Mouse (Mus musculus): Measurements from ENCODE around the gene Fgfr2.

The Fgfr2 gene

DNA sequence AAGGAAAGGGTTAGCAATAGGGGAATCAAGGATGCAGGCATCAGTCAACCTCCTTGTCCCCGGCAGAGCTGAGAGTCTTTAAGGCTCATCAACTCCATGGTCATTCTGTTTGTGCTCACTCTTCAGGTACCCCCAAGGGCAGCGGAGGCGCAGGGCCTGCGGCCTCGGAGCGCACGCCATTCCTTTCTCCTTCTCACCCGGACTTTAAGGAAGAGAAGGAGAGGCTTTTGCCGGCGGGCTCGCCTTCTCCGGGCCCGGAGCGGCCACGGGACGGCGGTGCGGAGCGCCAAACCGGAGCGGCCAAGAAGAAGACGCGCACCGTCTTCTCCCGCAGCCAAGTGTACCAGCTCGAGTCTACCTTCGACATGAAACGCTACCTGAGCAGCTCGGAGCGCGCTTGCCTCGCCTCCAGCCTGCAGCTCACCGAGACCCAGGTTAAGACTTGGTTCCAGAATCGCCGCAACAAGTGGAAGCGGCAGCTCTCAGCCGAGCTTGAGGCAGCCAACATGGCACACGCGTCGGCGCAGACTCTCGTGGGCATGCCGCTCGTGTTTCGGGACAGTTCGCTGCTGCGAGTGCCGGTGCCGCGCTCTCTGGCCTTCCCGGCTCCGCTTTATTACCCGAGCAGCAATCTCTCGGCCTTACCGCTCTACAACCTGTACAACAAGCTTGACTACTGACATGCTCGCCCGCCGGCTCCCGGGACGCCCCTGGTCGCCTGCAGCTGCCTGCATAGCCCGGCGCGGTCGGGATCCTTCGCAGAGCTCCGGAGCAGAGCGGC, 1567.7 kb downstream of the Fgfr2 start:
- no peak for TF ChIP-seq GATA4 (IDR thresholded peaks at IDR 0.05; ENCODE audit: insufficient replicate concordance, low read length)

DNA sequence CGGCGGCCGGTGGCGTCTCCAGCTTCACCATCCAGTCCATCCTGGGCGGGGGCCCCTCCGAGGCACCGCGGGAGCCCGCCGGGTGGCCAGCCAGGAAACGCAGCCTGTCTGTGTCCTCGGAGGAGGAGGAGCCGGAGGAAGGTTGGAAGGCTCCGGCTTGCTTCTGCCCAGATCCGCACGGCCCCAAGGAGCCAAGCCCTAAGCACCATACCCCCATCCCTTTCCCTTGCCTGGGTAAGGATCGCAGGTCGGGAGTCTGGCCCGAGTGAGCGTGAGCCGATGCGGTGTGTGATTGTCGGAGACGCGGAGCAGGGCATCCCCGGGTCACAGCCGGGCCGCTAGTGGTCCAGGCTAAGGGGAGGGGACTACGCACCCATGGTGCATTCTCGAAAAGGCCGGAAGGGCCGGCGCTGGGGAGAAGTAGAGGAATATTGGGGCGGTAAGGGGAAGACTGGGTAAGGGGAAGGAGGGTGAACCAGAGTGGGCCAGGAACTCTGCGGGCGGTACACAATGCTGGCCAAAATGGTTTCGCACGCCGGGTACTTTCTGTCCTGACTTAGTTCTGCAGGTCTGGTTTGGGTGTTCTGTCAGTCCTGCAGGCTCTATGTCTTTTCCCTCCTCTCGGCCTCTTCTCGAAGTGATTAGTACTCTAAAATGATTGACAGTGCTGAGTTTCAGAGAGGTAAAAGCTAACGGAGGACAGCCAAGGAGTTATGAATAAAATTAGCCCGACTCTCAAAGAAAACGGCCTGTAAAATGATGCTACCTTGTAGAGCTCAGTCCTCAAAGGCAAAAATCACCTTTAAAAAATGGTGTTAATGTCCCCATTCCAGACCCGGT, 1568.6 kb downstream of the Fgfr2 start:
- TF ChIP-seq GATA4 (IDR thresholded peaks at IDR 0.05; ENCODE audit: insufficient replicate concordance, low read length): no peak

DNA sequence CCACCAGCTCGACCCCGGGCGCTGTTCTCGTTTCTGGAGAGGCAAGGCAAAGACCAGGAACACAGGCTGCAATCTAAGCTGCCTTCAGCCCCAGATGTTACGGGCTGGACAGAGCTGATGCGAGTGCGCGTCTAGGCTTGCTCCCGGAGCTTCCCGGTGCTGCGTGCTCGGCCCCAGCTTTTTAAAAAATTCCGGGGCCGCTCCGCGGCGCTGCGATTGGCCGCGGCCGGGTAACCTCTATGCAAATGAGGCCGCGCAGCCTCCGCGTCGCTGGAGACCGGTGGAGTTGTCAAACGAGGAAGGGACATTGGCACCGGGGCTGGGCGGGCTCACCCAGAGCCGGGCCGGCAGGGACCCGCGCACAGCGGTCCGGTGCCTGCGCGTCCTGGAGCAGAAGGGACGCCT, 1569.4 kb downstream of the Fgfr2 start:
- TF ChIP-seq GATA4 (IDR thresholded peaks at IDR 0.05; ENCODE audit: insufficient replicate concordance, low read length): no peak

DNA sequence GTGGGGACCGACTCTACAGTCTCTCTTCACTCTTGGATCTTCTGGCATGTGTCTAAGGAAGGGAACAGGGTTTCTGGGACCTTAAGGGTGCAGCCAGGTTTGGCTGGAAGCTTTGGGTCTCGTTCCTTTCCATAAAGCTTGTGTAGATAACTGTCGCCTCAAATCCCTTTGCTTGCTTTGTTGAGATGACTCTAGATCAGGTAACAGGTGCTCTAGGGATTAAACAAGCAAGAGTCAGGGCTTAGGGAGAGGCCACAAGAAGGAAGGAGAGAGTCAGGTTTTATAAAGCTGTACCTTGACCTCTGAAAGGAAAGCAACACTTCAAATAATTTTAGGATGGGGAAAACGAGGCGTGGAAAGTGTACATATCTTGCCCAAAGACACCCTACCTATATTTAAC, 1570.4 kb downstream of the Fgfr2 start:
- no peak for TF ChIP-seq GATA4 (IDR thresholded peaks at IDR 0.05; ENCODE audit: insufficient replicate concordance, low read length)

DNA sequence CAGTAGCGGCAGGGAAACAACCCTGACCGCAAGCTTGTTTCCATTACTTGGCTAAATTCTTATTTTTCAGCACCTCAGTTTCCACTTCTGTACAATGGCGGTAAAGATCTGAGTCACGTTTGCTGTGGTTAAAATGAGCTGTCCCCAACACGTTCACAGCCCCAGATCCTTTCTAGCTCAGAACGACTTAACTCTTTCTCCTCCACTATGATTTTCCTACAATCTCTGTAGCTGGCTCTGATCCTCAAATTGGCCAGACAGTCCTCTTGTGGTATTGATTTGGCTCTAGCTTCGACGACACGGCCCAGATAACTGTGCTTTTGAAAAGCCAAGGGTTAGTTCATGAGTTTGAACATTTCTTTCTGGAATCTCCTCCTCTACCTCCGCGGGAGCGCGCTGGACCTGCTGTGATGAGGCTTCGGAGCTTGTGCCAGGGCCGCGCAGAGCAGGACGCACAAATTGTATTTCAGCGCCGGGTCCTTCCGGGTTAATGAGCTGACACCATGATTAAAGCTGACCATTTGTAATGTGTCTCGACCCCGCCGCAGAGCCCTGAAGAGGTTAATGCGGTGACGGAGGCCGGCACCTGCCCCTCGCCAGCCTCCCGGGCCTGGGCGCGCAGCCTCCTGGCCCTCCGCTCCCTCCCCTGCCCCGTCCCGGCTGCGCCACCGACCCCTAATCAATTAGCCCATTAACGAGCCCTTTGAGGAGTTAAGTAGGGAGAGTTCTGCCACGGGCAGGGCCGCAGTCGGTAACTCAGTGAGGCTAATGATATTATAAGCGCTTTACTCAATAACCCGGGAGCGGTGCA, 1571.0 kb downstream of the Fgfr2 start:
- TF ChIP-seq GATA4 (IDR thresholded peaks at IDR 0.05; ENCODE audit: insufficient replicate concordance, low read length): no peak

DNA sequence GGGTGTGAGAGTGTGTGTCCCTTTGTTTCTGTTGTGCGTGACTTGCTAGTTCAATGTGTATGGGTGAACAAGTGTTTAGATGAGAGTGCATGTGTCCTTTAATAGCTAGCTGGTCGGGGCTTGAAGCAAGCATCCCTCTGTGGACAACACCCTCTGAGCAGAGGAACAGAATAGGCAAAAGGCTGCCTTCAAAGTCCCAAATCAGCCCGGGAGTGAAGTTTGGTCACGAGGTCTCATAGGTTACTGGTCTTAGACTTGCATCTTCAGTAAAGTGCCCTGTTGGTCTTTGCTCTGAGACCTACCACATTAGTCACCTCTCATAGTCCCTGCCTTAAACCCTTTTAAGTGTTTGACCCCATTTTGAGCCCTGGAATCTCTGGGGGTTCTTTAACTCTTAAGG, 1571.7 kb downstream of the Fgfr2 start:
- no peak for TF ChIP-seq GATA4 (IDR thresholded peaks at IDR 0.05; ENCODE audit: insufficient replicate concordance, low read length)

DNA sequence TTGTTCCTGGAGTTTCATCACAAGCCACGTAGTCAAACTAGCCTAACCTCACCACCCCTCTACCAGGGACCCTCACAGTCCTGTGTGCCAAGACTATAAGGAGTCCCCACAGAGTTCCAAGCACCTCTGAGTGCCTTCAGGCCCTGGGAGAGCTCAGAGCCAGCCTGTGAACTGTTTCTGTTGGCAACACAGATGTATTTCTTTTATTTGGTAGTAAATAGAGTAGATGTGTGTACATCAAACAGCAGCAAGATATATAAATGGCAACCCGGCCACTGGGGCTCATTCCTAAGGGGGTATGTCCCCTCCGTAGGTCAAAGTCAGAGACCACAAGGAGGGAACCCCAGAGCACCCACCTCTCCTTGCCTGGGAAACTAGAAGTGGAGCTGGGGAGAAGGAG, 1574.7 kb downstream of the Fgfr2 start, which contains the start of gene Hmx2:
Gene Hmx2, plus strand, starts transcription at position 301 of the 400 bp plus-strand sequence.
- TF ChIP-seq GATA4 (IDR thresholded peaks at IDR 0.05; ENCODE audit: insufficient replicate concordance, low read length): no peak

DNA sequence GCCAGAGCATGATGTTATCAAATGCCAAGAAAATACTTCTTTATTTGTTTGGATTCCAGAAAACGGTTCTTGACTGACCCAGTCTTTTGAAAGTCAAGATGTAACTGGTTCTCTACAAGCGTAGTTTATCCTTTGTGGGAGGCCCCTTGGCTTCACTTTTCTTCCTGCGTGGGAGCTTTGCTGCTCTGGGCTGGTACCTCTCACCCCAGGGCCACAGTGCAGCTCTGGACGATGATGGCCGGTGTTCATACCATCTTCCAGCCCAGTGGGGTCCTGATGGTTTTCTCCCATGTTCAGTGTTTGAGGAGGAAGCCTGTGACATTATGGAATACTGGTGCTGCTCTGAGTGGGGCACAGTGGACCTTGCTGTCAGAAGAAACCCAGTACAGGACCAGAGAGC, 1575.7 kb downstream of the Fgfr2 start:
- TF ChIP-seq GATA4 (IDR thresholded peaks at IDR 0.05; ENCODE audit: insufficient replicate concordance, low read length): no peak

DNA sequence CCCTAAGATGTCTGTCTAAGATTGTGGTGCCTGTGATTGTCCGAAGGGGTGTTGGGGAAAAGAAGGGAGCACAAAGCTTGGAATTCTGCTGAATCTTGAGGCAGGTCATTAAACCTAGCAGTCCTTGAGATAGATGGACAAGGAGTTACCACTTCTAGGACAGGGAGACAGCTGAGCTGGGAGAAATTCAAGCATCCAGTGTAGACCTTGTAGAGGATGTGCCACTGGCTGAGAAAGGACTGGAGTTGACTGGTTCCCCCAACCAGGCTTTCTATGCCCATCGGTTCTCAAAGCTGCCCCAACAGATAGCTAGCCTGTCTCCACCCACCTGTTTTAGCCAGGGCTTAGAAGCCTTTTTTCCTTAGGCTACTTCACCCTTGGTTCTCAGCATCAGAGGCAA, 1576.7 kb downstream of the Fgfr2 start:
- no peak for TF ChIP-seq GATA4 (IDR thresholded peaks at IDR 0.05; ENCODE audit: insufficient replicate concordance, low read length)

DNA sequence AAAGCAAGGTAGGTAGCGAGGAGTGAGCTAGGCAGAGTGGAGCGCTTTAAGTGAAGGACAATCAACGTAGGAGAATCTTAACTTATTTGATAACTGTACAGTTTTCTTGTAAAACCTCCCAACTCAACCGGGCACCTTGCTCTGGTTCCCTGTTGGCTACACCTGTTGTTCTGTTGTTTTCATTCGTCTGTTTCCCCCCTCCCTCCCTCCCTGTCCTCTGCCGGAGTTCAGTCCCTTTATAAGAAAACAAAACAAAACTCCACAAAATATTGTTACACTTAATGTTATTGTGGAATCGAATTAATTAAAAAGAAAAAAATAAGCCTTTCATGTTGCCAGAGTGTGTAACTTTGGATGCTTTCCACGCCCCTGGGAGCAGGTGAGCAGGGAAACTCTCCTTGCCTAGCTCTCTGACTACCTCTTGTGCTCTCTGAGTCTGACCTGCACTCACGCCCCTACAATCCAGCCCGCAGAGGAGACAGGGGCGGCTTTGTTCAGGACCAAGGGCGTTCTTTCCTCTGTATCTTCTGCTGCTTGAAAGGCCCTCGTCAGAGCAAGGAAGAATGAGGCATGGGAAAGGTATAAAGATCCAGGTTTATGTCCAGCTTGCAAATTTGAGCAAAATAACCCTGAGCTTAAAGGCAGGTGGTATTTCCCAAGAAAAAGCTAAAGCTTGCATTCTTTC, 1577.3 kb downstream of the Fgfr2 start:
- TF ChIP-seq GATA4 (IDR thresholded peaks at IDR 0.05; ENCODE audit: insufficient replicate concordance, low read length): no peak

DNA sequence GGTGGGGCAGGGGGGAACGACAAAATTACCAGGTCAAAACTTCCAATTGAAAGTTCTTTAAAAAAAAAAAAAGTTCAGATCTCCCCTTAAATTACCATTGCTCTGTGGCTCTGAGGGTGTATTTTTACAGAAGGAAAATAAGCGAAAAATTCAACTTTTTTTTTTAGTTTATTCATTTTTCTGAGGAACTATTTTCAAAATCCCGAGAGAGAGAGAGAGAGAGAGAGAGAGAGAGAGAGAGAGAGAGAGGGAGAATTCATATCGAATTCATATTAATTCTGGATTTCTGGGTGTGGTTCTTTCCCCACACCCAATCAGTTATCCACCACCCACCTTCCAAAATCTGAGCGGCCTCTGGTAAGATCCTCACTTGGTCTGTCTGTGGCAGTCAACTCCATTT, 1578.3 kb downstream of the Fgfr2 start:
- no peak for TF ChIP-seq GATA4 (IDR thresholded peaks at IDR 0.05; ENCODE audit: insufficient replicate concordance, low read length)

DNA sequence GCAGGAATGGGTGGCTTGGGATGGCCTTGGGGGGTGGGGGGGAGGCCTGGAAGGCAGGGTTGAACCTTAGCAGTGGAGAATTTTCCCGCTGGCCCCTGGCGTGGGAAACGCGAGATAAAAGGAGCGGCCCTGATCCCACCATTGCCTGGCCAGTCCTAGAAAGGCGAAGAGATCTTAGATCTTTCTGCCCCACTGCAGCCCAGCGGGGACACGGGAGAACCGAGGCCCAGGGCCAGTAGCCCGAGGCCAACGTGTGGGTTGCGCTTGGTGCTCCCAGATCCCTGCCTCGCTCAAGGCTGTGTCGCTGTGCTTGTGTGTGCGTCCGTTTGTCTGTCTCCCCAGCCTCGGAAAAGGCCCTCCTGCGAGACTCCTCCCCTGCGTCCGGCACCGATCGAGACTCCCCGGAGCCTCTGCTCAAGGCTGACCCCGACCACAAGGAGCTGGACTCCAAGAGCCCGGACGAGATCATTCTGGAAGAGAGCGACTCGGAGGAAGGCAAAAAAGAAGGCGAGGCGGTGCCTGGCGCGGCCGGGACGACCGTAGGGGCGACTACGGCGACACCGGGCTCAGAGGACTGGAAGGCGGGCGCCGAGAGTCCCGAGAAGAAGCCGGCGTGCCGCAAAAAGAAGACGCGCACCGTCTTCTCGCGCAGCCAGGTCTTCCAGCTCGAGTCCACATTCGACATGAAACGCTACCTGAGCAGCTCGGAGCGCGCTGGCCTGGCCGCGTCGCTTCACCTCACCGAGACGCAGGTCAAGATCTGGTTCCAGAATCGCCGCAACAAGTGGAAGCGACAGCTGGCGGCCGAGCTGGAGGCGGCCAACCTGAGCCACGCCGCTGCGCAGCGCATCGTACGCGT, 1579.3 kb downstream of the Fgfr2 start:
- TF ChIP-seq GATA4 (IDR thresholded peaks at IDR 0.05; ENCODE audit: insufficient replicate concordance, low read length): no peak

DNA sequence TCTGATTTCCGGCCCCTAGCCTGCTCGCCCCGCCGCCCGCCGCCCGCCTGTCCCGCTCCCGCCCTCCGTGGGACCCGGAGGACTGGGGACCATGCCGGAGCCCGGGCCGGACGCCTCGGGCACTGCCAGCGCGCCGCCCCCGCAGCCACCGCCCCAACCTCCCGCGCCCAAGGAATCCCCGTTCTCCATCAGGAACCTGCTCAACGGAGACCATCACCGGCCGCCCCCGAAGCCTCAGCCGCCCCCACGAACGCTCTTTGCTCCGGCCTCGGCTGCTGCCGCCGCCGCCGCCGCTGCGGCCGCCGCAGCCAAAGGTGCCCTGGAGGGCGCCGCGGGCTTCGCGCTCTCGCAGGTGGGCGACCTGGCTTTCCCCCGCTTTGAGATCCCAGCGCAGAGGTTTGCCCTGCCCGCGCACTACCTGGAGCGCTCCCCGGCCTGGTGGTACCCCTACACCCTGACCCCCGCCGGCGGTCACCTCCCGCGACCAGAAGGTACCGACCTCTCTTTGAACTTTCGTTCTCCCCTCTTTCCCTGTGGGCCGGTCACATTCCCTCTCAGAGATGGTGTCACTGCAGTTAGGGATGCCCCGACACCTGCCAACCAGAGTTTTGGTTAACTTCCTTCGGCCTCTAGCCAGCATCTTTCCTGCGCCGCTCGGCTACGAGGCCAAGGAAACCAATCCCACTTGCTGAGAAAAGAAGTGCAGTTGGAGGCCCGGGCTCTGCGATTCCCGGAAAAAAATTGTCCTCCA, 1580.1 kb downstream of the Fgfr2 start:
- TF ChIP-seq GATA4 (IDR thresholded peaks at IDR 0.05; ENCODE audit: insufficient replicate concordance, low read length): no peak
